Mouse (Mus musculus) small intestine, adult 10 weeks (tissue): ENCODE results near the gene Olfr204. TPM values are rescaled to one million over a fixed set of nuclear protein-coding genes. Genes with fewer than 3 reads are reported as not detected.

Experiments
- polyA plus RNA-seq: library from polyadenylated mRNA; stranded (reverse); fragments of 350-450 nt; fragmentation: Illumina TruSeq; extraction: RNeasy Lipid Tissue Mini Kit (QIAGEN cat#74804); gene quantifications from one replicate; pipeline ENCODE4 v1.2.3, GENCODE M21; 2014; ENCODE audit warnings: low replicate concordance

The Olfr204 gene
- polyA plus RNA-seq, result not detected

GRCm38 (mm10) chr16:59318148-59318547 lies at the start of gene Olfr204:
Olfr204 (minus strand) TSS chr16:59318248.

GRCm38 (mm10) chr16:59363893-59364292 lies 45.8 kb upstream of the Olfr204 start, which contains the start of gene Olfr209:
Olfr209 (minus strand) TSS chr16:59363993.

GRCm38 (mm10) chr16:59349146-59349545 lies 31.1 kb upstream of the Olfr204 start, which contains the start of gene Olfr206:
Olfr206 (minus strand) TSS chr16:59349246.

GRCm38 (mm10) chr16:59331038-59331437 lies 13.0 kb upstream of the Olfr204 start, which contains the start of gene Olfr205:
Olfr205 (minus strand) TSS chr16:59331138.

GRCm38 (mm10) chr16:59298581-59298980 lies 19.5 kb downstream of the Olfr204 start, which contains the start of gene Olfr203:
Olfr203 (plus strand) TSS chr16:59298881.

GRCm38 (mm10) chr16:59286693-59287092 lies 31.4 kb downstream of the Olfr204 start, which contains the start of gene Olfr202:
Olfr202 (minus strand) TSS chr16:59286793.

GRCm38 (mm10) chr16:59272532-59272931 lies 45.5 kb downstream of the Olfr204 start, which contains the start of gene Olfr201:
Olfr201 (minus strand) TSS chr16:59272632.

Other genes with a start within 250 kb of the Olfr204 start
- not detected for gene Olfr190, start 240.2 kb downstream of the Olfr204 start, polyA plus RNA-seq
- gene Olfr191, start 228.4 kb downstream of the Olfr204 start, polyA plus RNA-seq, result not detected
- not detected for gene Olfr193, start 206.4 kb downstream of the Olfr204 start, polyA plus RNA-seq
- gene Olfr194, start 197.2 kb downstream of the Olfr204 start, polyA plus RNA-seq, result not detected
- not detected for gene Olfr195, start 171.2 kb downstream of the Olfr204 start, polyA plus RNA-seq
- gene Olfr196, start 147.8 kb downstream of the Olfr204 start, polyA plus RNA-seq, result not detected
- not detected for gene Olfr198, start 114.7 kb downstream of the Olfr204 start, polyA plus RNA-seq
- not detected for gene Olfr199, start 98.5 kb downstream of the Olfr204 start, polyA plus RNA-seq
- not detected for gene Olfr201, start 45.6 kb downstream of the Olfr204 start, polyA plus RNA-seq
- not detected for gene Olfr202, start 31.5 kb downstream of the Olfr204 start, polyA plus RNA-seq
- gene Olfr203, start 19.4 kb downstream of the Olfr204 start, polyA plus RNA-seq, result not detected
- not detected for gene Olfr205, start 12.9 kb upstream of the Olfr204 start, polyA plus RNA-seq
- gene Olfr206, start 31.0 kb upstream of the Olfr204 start, polyA plus RNA-seq, result not detected
- not detected for gene Olfr209, start 45.7 kb upstream of the Olfr204 start, polyA plus RNA-seq
- gene Gabrr3, start 89.1 kb upstream of the Olfr204 start, polyA plus RNA-seq, result not detected
- gene Riox2, start 153.5 kb upstream of the Olfr204 start, polyA plus RNA-seq, result 26.7 TPM